8 mouse cellular contexts compared by ENCODE assay signal in genomic region chr5:111577441-111577840, GRCm38 (mm10).
A peak's percentile ranks its signal among the peaks of the same experiment; 100 is the strongest.
DNase-seq lines count a peak whose midpoint lies in the region; ATAC-seq and TF ChIP-seq lines count a peak whose summit lies in the region.

No protein-coding gene starts in this region.

- intact Hi-C loops in heart, postnatal 25 days (cut with DNase I): no loop called here

- H3K36me3 ChIP-seq in forebrain, embryonic 12.5 days (replicated peaks): no peaks in the 10 kb centered on the region
- H3K36me3 ChIP-seq in hindbrain, embryonic 14.5 days (replicated peaks; ENCODE audit: control insufficient read depth, insufficient read depth): no peaks in the 10 kb centered on the region

- peak; percentile 94 for DNase-seq in heart, adult 11 months
- DNase-seq in heart, postnatal 25 days (ENCODE audit: low spot score): no peak
- DNase-seq in hindbrain, embryonic 14.5 days (ENCODE audit: low spot score): no peak
- DNase-seq in lung, postnatal 25 days (ENCODE audit: low spot score): peak; percentile 21
- no peak for DNase-seq in layer of hippocampus, adult 2 months (ENCODE audit: low spot score in 2 of 2)
- no peak for DNase-seq in left cerebral cortex, adult 11 months (ENCODE audit: low spot score)

- no peaks in the 10 kb centered on the region for H3K9me3 ChIP-seq in forebrain, embryonic 12.5 days
- H3K9me3 ChIP-seq in hindbrain, embryonic 14.5 days (ENCODE audit: control insufficient read depth, low read length): no peaks in the 10 kb centered on the region

- H3K27ac ChIP-seq in forebrain, embryonic 12.5 days: peak overlapping the region; percentile 90
- peak overlapping the region; percentile 27; the same call in 1 of the 2 replicates for H3K27ac ChIP-seq in hindbrain, embryonic 14.5 days
- H3K27ac ChIP-seq in layer of hippocampus, adult 2 months: no peak overlapping the region

- no peak overlapping the region for H3K4me2 ChIP-seq in forebrain, embryonic 12.5 days
- H3K4me2 ChIP-seq in hindbrain, embryonic 14.5 days (replicated peaks): no peak overlapping the region

- TF ChIP-seq CTCF in layer of hippocampus, adult 2 months (conservative IDR thresholded peaks at IDR 0.05): no peak

- peaks cover 91% of the 10 kb centered on the region for H3K4me1 ChIP-seq in forebrain, embryonic 12.5 days
- peaks cover 58% of the 10 kb centered on the region for H3K4me1 ChIP-seq in hindbrain, embryonic 14.5 days (replicated peaks; ENCODE audit: control insufficient read depth, insufficient read depth, low read length)

- H3K27me3 ChIP-seq in forebrain, embryonic 12.5 days: peaks cover 13% of the 10 kb centered on the region; the same call in 1 of the 2 replicates
- H3K27me3 ChIP-seq in hindbrain, embryonic 14.5 days (ENCODE audit: control insufficient read depth, insufficient read depth, low read length): no peaks in the 10 kb centered on the region

- no peak overlapping the region for H3K4me3 ChIP-seq in forebrain, embryonic 12.5 days (replicated peaks)
- H3K4me3 ChIP-seq in hindbrain, embryonic 14.5 days (replicated peaks; ENCODE audit: low read length): no peak overlapping the region
- H3K4me3 ChIP-seq in layer of hippocampus, adult 2 months: no peak overlapping the region

- no peak overlapping the region for H3K9ac ChIP-seq in forebrain, embryonic 12.5 days
- H3K9ac ChIP-seq in hindbrain, embryonic 14.5 days: no peak overlapping the region

- no peak for ATAC-seq in forebrain, embryonic 12.5 days (ENCODE audit: low FRiP score)
- ATAC-seq in hindbrain, embryonic 14.5 days (ENCODE audit: low FRiP score): no peak
- no peak for ATAC-seq in inflammation-experienced regulatory T-cells, adult 6 months

- 33% methylated on average over 5 of the region's 5 CpGs for WGBS in forebrain, embryonic 12.5 days
- WGBS in hindbrain, embryonic 14.5 days: 24% methylated on average over 5 of the region's 5 CpGs

Comparison
In these comparisons a context has a peak if more than half of its experiments do, and no peak if none do; other contexts are left out.
1. DNase-seq: peak in heart, adult 11 months (single experiment) and lung, postnatal 25 days (single experiment); none in heart, postnatal 25 days (single experiment), hindbrain, embryonic 14.5 days (single experiment), layer of hippocampus, adult 2 months (0 of 2) and left cerebral cortex, adult 11 months (single experiment).